9 mouse cellular contexts compared by ENCODE assay signal in the genomic region with DNA sequence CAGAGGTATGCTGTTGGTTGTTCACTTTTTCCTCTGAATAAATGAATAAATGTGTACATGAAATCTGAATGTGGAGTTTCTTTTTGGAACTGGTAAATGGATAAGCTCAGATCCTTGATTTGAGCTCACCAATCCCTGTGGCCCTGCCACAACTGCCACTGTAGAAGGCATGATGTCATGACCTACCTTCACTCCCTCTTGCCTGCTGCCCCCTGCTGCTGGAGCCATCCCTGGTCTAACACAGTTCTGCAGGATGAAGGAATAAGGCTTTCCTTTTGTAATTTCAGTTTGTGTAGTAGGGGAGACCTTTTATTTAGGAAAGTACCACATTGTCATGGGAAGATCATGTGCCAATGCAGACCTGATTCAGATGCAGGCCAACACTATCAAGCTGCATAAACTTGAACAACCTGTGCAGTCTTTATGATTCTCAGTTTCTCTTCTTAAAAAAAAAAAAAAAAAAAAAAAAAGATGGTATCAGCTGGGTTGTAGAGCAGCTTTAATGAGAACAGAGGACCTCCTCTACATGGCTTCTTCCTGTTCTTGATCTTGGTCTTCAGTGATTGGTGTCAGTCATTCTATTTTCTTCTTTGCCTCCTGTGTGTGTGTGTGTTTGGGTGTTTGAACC.
DNase-seq lines count a peak whose midpoint lies in the region; ATAC-seq and TF ChIP-seq lines count a peak whose summit lies in the region.
"Had no signal": no experiment of that assay in that cellular context is flagged by ENCODE, and none has a peak within 500 bp of the region (broad histone marks: within the 10 kb centered on the region; RNA-seq: fewer than 3 reads in every experiment).

No protein-coding gene starts in this region.

- TF ChIP-seq POLR2A in CH12.LX (IDR thresholded peaks at IDR 0.05; ENCODE audit: low read depth, low read length): no peak

- no peak overlapping the region for H3K9ac ChIP-seq in intestine, postnatal 0 days (ENCODE audit: low read depth, low read length)
- no peak overlapping the region for H3K9ac ChIP-seq in intestine, embryonic 15.5 days
- no peak overlapping the region for H3K9ac ChIP-seq in CH12.LX (ENCODE audit: insufficient read depth, low read depth)
- no peak overlapping the region for H3K9ac ChIP-seq in liver, embryonic 11.5 days (ENCODE audit: low read depth, low read length)
- no peak overlapping the region for H3K9ac ChIP-seq in midbrain, embryonic 13.5 days (replicated peaks)
- H3K9ac ChIP-seq in forebrain, embryonic 15.5 days (replicated peaks): no peak overlapping the region

- no peaks in the 10 kb centered on the region for H3K79me2 ChIP-seq in CH12.LX (replicated peaks; ENCODE audit: control insufficient read depth, extremely low read depth, insufficient read depth, poor library complexity, severe bottlenecking)

- peak; percentile 63 for TF ChIP-seq RAD21 in CH12.LX (IDR thresholded peaks at IDR 0.05; ENCODE audit: low read depth, low read length)

- H3K4me1 ChIP-seq in intestine, postnatal 0 days (replicated peaks; ENCODE audit: control insufficient read depth, insufficient read depth, low read length): no peaks in the 10 kb centered on the region
- peaks cover 4% of the 10 kb centered on the region for H3K4me1 ChIP-seq in intestine, embryonic 15.5 days (replicated peaks)
- H3K4me1 ChIP-seq in CH12.LX (ENCODE audit: control insufficient read depth in 1 of 2, insufficient read depth in 2 of 2): no peaks in the 10 kb centered on the region
- no peaks in the 10 kb centered on the region for H3K4me1 ChIP-seq in liver, embryonic 11.5 days (replicated peaks; ENCODE audit: control insufficient read depth, insufficient read depth, low read length)
- H3K4me1 ChIP-seq in midbrain, embryonic 13.5 days (replicated peaks): no peaks in the 10 kb centered on the region
- H3K4me1 ChIP-seq in forebrain, embryonic 15.5 days: no peaks in the 10 kb centered on the region

- H3K36me3 ChIP-seq in intestine, postnatal 0 days (ENCODE audit: control insufficient read depth, insufficient read depth): no peaks in the 10 kb centered on the region
- no peaks in the 10 kb centered on the region for H3K36me3 ChIP-seq in intestine, embryonic 15.5 days
- no peaks in the 10 kb centered on the region for H3K36me3 ChIP-seq in CH12.LX (replicated peaks in 1 of 2; ENCODE audit: control insufficient read depth in 1 of 2, insufficient read depth in 1 of 2, low read length in 1 of 2)
- no peaks in the 10 kb centered on the region for H3K36me3 ChIP-seq in liver, embryonic 11.5 days (ENCODE audit: control insufficient read depth, insufficient read depth, low read length)
- H3K36me3 ChIP-seq in midbrain, embryonic 13.5 days: no peaks in the 10 kb centered on the region
- H3K36me3 ChIP-seq in forebrain, embryonic 15.5 days: no peaks in the 10 kb centered on the region

- in situ Hi-C loops in CH12.LX (cut with MboI; ENCODE audit: low pct_ligation_motif_present, low pct_unique_long_range_greater_than_20kb, low sequenced_read_pairs): loop anchor here (25.0 kb wide), 1 partner anchor 167 kb away; no protein-coding TSS in a partner anchor

- H3K27ac ChIP-seq in intestine, postnatal 0 days (ENCODE audit: low read depth, low read length): no peak overlapping the region
- H3K27ac ChIP-seq in intestine, embryonic 15.5 days: no peak overlapping the region
- H3K27ac ChIP-seq in CH12.LX (ENCODE audit: insufficient read depth, low read depth): no peak overlapping the region
- H3K27ac ChIP-seq in liver, embryonic 11.5 days (ENCODE audit: low read depth, low read length): no peak overlapping the region
- H3K27ac ChIP-seq in midbrain, embryonic 13.5 days: no peak overlapping the region
- H3K27ac ChIP-seq in forebrain, embryonic 15.5 days (replicated peaks): no peak overlapping the region

- no peak overlapping the region for H3K4me2 ChIP-seq in intestine, postnatal 0 days (replicated peaks; ENCODE audit: low read depth)
- no peak overlapping the region for H3K4me2 ChIP-seq in intestine, embryonic 15.5 days (replicated peaks)
- H3K4me2 ChIP-seq in CH12.LX (ENCODE audit: insufficient read depth, low read depth, poor library complexity, severe bottlenecking): no peak overlapping the region
- H3K4me2 ChIP-seq in liver, embryonic 11.5 days: no peak overlapping the region
- H3K4me2 ChIP-seq in midbrain, embryonic 13.5 days (replicated peaks): no peak overlapping the region
- no peak overlapping the region for H3K4me2 ChIP-seq in forebrain, embryonic 15.5 days (replicated peaks)

- H3K9me3 ChIP-seq in intestine, postnatal 0 days (ENCODE audit: control insufficient read depth): no peaks in the 10 kb centered on the region
- no peaks in the 10 kb centered on the region for H3K9me3 ChIP-seq in intestine, embryonic 15.5 days
- no peaks in the 10 kb centered on the region for H3K9me3 ChIP-seq in CH12.LX (replicated peaks; ENCODE audit: low read length)
- H3K9me3 ChIP-seq in liver, embryonic 11.5 days (ENCODE audit: control insufficient read depth, low read length): no peaks in the 10 kb centered on the region
- H3K9me3 ChIP-seq in midbrain, embryonic 13.5 days: no peaks in the 10 kb centered on the region
- H3K9me3 ChIP-seq in forebrain, embryonic 15.5 days: no peaks in the 10 kb centered on the region

- H3K27me3 ChIP-seq in intestine, postnatal 0 days (replicated peaks; ENCODE audit: control insufficient read depth, insufficient read depth, low read length): no peaks in the 10 kb centered on the region
- H3K27me3 ChIP-seq in intestine, embryonic 15.5 days (replicated peaks): no peaks in the 10 kb centered on the region
- H3K27me3 ChIP-seq in CH12.LX (replicated peaks): no peaks in the 10 kb centered on the region
- H3K27me3 ChIP-seq in liver, embryonic 11.5 days (replicated peaks; ENCODE audit: control insufficient read depth, insufficient read depth, low read length): no peaks in the 10 kb centered on the region
- no peaks in the 10 kb centered on the region for H3K27me3 ChIP-seq in midbrain, embryonic 13.5 days
- no peaks in the 10 kb centered on the region for H3K27me3 ChIP-seq in forebrain, embryonic 15.5 days

- no peak for ATAC-seq in intestine, postnatal 0 days
- ATAC-seq in intestine, embryonic 15.5 days: no peak
- ATAC-seq in liver, embryonic 11.5 days (replicated peaks; ENCODE audit: low FRiP score): peak; percentile 60; the same call in 1 of the 2 replicates
- no peak for ATAC-seq in midbrain, embryonic 13.5 days
- ATAC-seq in forebrain, embryonic 15.5 days (replicated peaks): no peak

- no peak for TF ChIP-seq EP300 in CH12.LX (IDR thresholded peaks at IDR 0.05; ENCODE audit: low read length)

- dilution Hi-C loops in CH12.LX (cut with MboI; ENCODE audit: extremely low pct_ligation_motif_present, extremely low pct_unique_long_range_greater_than_20kb, low sequenced_read_pairs): no loop called here

- no peak overlapping the region for H3K4me3 ChIP-seq in intestine, postnatal 0 days (ENCODE audit: low read depth, low read length)
- H3K4me3 ChIP-seq in intestine, embryonic 15.5 days (replicated peaks): no peak overlapping the region
- H3K4me3 ChIP-seq in CH12.LX (replicated peaks in 1 of 3; ENCODE audit: low read depth in 2 of 3, low read length in 2 of 3, poor library complexity in 1 of 3): no peak overlapping the region
- H3K4me3 ChIP-seq in liver, embryonic 11.5 days (ENCODE audit: low read depth, low read length): no peak overlapping the region
- H3K4me3 ChIP-seq in midbrain, embryonic 13.5 days (replicated peaks): no peak overlapping the region
- H3K4me3 ChIP-seq in forebrain, embryonic 15.5 days: no peak overlapping the region
- H3K4me3 ChIP-seq: myocyte had no signal

- DNase-seq in CH12.LX (ENCODE audit: extremely low read depth): peak; percentile 35
- peak; percentile 70 for DNase-seq in adrenal gland, postnatal 10 days
- DNase-seq in liver, embryonic 11.5 days (ENCODE audit: low spot score): no peak
- DNase-seq in thymus, postnatal 14 days: peak; percentile 44

- TF ChIP-seq CTCF in intestine, postnatal 0 days (IDR thresholded peaks at IDR 0.05; ENCODE audit: low read depth): peak; percentile 71
- TF ChIP-seq CTCF in CH12.LX (conservative IDR thresholded peaks at IDR 0.05 in 1 of 2, IDR thresholded peaks at IDR 0.05 in 1 of 2; ENCODE audit: low read depth in 2 of 2, low read length in 2 of 2): peak in 1 of 2 experiments; percentile 73; a peak in 2 of 4 replicates

TF ChIP-seq in CH12.LX, 34 proteins besides CTCF, POLR2A, EP300 and RAD21:
- no peak for TF ChIP-seq UBTF (IDR thresholded peaks at IDR 0.05; ENCODE audit: low read depth, low read length)
- TF ChIP-seq JUND (conservative IDR thresholded peaks at IDR 0.05; ENCODE audit: low read depth, low read length): no peak
- TF ChIP-seq MAFK (IDR thresholded peaks at IDR 0.05; ENCODE audit: insufficient replicate concordance, low read length): no peak
- no peak for TF ChIP-seq MYC (IDR thresholded peaks at IDR 0.05; ENCODE audit: low read depth, low read length)
- no peak for TF ChIP-seq USF2 (conservative IDR thresholded peaks at IDR 0.05; ENCODE audit: low read depth, low read length)
- TF ChIP-seq ZNF384 (IDR thresholded peaks at IDR 0.05; ENCODE audit: low read depth, low read length): peak; percentile 68
- peak; percentile 81 for TF ChIP-seq SMC3 (IDR thresholded peaks at IDR 0.05; ENCODE audit: low read depth, low read length)
- TF ChIP-seq ZC3H11A (IDR thresholded peaks at IDR 0.05; ENCODE audit: low read depth, low read length): no peak; the same call in 1 of the 2 replicates
- no peak for TF ChIP-seq POLR2AphosphoS2 (IDR thresholded peaks at IDR 0.05; ENCODE audit: low read depth, low read length)
- TF ChIP-seq ZKSCAN1 (IDR thresholded peaks at IDR 0.05; ENCODE audit: borderline replicate concordance, low read depth, low read length): no peak
- TF ChIP-seq USF1 (IDR thresholded peaks at IDR 0.05; ENCODE audit: low read depth, low read length): no peak
- TF ChIP-seq ELF1 (IDR thresholded peaks at IDR 0.05; ENCODE audit: low read depth, low read length): no peak
- TF ChIP-seq ZMIZ1 (IDR thresholded peaks at IDR 0.05; ENCODE audit: low read depth, low read length): no peak
- TF ChIP-seq BHLHE40 (IDR thresholded peaks at IDR 0.05; ENCODE audit: low read depth, low read length): no peak
- TF ChIP-seq GABPA (IDR thresholded peaks at IDR 0.05; ENCODE audit: insufficient replicate concordance, low read depth, low read length): no peak
- no peak for TF ChIP-seq ETS1 (conservative IDR thresholded peaks at IDR 0.05; ENCODE audit: low read depth, low read length)
- no peak for TF ChIP-seq CHD1 (IDR thresholded peaks at IDR 0.05; ENCODE audit: low read depth, low read length)
